Mouse (Mus musculus) thymus, adult 2 months (tissue): Measurements from ENCODE around the gene Ets1. TPM values are rescaled to one million over a fixed set of nuclear protein-coding genes. Genes with fewer than 3 reads are reported as not detected.

Experiments
- DNase-seq: peaks from one replicate; pipeline ENCODE4 v3.0.0; 2021
- H3K27ac ChIP-seq: fragments of 200-500 bp; 2 replicates; pipeline ENCODE4 v1.5.1; 2012; ENCODE audit warnings: low read length, control low read depth; ENCODE audit not compliant: control insufficient read depth, insufficient read depth
- H3K27me3 ChIP-seq: fragments of 200-500 bp; 2 replicates; pipeline ENCODE4 v1.6.1; 2012; ENCODE audit warnings: mild to moderate bottlenecking, low read length, moderate library complexity, mixed read lengths; ENCODE audit not compliant: control insufficient read depth, insufficient read depth
- H3K36me3 ChIP-seq: fragments of 200-500 bp; 2 replicates; pipeline ENCODE4 v1.6.1; 2012; ENCODE audit warnings: mild to moderate bottlenecking, low read length, moderate library complexity; ENCODE audit not compliant: control insufficient read depth, insufficient read depth
- H3K4me1 ChIP-seq: fragments of 200-500 bp; replicated peaks from 2 replicates; pipeline ENCODE4 v1.6.1; 2012; ENCODE audit warnings: low read length; ENCODE audit not compliant: control insufficient read depth, insufficient read depth
- H3K4me3 ChIP-seq: fragments of 200-500 bp; 2 replicates; pipeline ENCODE4 v1.5.1; 2012; ENCODE audit warnings: mild to moderate bottlenecking, low read length, control low read depth, moderate library complexity; ENCODE audit not compliant: control insufficient read depth, insufficient read depth
- CTCF ChIP-seq: fragments of 200-500 bp; IDR thresholded peaks from 2 replicates; pipeline ENCODE4 v1.5.1; 2012; ENCODE audit warnings: mild to moderate bottlenecking, control low read depth, low read length, moderate library complexity, borderline replicate concordance; ENCODE audit not compliant: control insufficient read depth, poor library complexity, insufficient read depth; ENCODE audit errors: extremely low read depth
- POLR2A ChIP-seq: fragments of 200-500 bp; IDR thresholded peaks from 2 replicates; pipeline ENCODE4 v1.6.1; 2012; ENCODE audit warnings: mild to moderate bottlenecking, low read length, control low read depth, moderate library complexity; ENCODE audit not compliant: control insufficient read depth, poor library complexity, insufficient read depth; ENCODE audit errors: extremely low read depth
- WGBS: fragments of 180-500 bp; shearing (Covaris S2); methylation state at CpG from one replicate; pipeline ENCODE4 v1.1.7; 2018; 5-methylcytosine and 5-hydroxymethylcytosine counted together
- polyA plus RNA-seq: library from polyadenylated mRNA; depleted of rRNA; stranded (reverse); fragments of >200 nt; gene quantifications from 2 replicates; pipeline ENCODE4 v1.2.3, GENCODE M21; 2012

Ets1 gene
- polyA plus RNA-seq, 1 experiment = 272 TPM

DNA sequence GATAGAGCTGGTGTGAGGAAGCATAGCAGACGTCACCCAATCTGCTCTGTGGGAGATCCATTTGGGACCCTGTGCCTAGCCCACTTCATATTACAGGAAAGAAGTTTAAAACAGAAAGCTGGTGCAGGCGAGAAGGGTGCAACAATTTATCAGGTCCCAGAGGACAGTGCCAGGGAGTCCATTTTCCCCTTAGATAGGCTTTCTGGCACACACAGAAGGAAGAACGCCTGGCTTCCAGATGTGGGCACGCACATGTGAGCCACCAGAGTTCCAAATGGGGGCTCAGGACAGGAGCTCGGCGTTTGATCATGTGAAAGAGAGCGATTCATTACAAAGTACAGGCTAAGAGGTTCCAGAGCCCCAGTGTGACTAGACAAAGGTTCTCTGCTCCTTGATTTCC lies 3.8 kb upstream of the Ets1 start:
- peaks cover 24% of the 10 kb centered on the region for H3K4me1 ChIP-seq
- no peak for DNase-seq
- 96% methylated on average over 7 of the region's 7 CpGs for WGBS
- H3K4me3 ChIP-seq = no peak overlapping the region
- no peaks in the 10 kb centered on the region for H3K36me3 ChIP-seq
- no peaks in the 10 kb centered on the region for H3K27me3 ChIP-seq
- H3K27ac ChIP-seq = no peak overlapping the region
- TF ChIP-seq CTCF (no peak), POLR2A (no peak)

DNA sequence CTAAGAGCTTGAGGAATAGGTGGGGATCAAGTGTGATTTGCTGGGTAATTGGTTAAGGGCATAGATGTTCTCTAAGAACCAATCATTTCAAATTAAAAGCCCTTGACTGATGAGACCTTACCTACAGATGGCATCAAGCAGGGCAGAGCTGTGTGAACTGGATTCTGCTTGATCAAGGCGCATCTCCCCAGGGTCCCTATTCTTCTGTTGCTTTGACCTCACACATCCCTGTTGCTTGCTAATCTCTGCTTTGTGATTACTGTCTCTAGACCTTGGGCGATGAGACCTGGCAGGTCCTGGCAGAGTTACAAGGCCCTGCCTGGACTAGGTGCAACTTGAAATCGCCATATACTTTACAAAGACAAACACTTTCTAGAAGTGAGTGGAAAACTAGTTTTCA lies 9.0 kb downstream of the Ets1 start:
- Histone ChIP-seq H3K4me1 (peaks cover 7% of the 10 kb centered on the region), H3K27me3 (no peaks in the 10 kb centered on the region), H3K4me3 (no peak overlapping the region), H3K36me3 (no peaks in the 10 kb centered on the region), H3K27ac (no peak overlapping the region)
- DNase-seq = no peak
- WGBS = 97% methylated on average over 3 of the region's 3 CpGs
- TF ChIP-seq CTCF = no peak
- no peak for TF ChIP-seq POLR2A

DNA sequence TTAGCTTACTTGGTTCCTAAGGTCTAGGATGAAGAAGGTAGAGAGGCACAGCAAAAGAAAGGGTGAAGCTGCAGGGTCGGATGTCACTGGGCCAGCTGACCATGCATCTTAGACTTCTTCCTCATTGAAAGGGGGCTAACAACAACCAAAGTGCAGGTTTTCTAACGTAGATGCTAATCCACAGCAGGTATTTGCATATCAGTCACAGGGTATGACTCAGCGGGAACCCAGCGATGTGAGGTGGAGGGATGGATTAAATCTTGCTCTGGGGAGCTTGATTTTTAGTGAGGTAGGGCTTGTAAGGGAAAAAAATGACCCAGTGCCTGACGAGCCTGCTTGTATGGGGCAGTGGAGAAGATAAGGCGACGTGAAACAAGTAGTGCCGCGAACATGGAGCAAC lies 9.5 kb downstream of the Ets1 start:
- no peak for DNase-seq
- H3K27ac ChIP-seq = no peak overlapping the region
- H3K36me3 ChIP-seq = no peaks in the 10 kb centered on the region
- H3K27me3 ChIP-seq = no peaks in the 10 kb centered on the region
- no peak overlapping the region for H3K4me3 ChIP-seq
- peaks cover 9% of the 10 kb centered on the region for H3K4me1 ChIP-seq
- 73% methylated on average over 9 of the region's 9 CpGs for WGBS
- TF ChIP-seq POLR2A = no peak
- TF ChIP-seq CTCF = no peak

DNA sequence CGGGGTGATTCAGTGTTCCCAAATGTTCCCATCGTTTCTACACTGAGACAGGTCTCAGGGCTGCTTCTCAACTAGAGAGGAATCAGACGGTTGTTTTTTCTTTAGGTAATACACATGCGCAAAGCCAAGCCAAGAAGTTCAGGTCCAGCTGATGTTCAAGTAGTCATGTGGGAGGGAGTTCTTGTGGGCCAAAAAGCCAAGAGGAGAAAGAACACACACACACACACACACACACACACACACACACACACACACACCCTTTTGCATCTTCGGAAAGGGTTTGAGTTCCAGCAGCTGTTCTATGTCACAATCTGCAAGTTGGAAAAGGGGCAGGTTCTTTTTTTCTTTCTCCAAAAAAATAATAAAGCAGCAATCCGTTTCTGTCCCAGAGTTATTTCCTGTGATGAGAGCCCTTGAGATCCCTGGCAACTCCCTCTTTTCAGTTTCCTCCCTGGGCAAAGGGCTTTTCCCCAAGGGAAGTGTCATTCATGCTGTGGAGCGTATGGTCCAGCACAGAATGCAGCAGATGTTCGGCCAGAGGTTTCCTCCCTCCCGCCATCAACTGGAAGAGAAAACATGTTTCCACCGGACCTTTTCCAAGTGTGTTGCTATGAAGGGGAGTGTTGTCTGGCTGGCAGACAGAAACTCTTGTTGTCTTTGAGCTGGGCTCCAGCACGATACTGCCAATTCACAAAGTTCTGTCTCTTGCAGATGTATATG lies 10.7 kb downstream of the Ets1 start:
- TF ChIP-seq CTCF (no peak), POLR2A (no peak)
- peaks cover 9% of the 10 kb centered on the region for H3K4me1 ChIP-seq
- 88% methylated on average over 11 of the region's 11 CpGs for WGBS
- no peaks in the 10 kb centered on the region for H3K27me3 ChIP-seq
- DNase-seq = no peak
- no peak overlapping the region for H3K27ac ChIP-seq
- no peaks in the 10 kb centered on the region for H3K36me3 ChIP-seq
- H3K4me3 ChIP-seq = no peak overlapping the region

DNA sequence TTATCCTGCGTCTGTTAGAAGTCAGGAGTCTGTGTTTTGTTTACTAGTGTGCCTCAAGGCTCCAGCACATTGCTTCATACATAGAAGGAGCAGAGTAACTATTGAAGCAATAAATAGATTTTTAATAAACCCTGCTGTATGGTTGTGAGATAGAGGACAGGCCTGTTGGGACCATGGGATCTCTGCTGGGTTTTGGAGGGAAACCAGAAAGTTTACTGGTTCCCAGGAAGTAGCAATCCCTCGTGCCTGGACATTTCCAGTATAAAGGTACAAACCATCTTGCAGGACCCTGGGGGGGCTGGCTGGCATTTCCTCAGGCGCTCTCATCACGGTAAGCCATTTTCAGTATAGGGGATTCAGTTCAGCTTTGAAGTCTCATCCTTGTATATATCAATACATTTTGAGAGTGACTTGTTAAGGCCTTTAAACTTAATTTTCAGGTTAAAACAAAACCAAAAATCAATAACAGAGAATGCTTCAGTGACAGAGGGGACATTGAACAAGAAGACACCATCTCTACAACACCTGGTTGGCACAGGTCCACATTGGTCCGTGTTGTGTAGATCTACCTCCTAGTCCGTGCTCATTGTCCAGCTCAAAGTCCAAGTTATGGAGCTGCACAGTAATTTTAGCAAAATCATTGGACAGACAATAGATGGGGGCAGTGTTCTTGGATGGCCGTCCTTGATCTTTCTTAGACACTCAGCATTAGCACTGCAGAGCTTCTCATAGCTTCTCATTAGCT lies 11.7 kb downstream of the Ets1 start:
- H3K27me3 ChIP-seq = no peaks in the 10 kb centered on the region
- TF ChIP-seq POLR2A (no peak), CTCF (no peak)
- H3K4me3 ChIP-seq = no peak overlapping the region
- no peak overlapping the region for H3K27ac ChIP-seq
- WGBS = 97% methylated on average over 7 of the region's 7 CpGs
- H3K4me1 ChIP-seq = peaks cover 14% of the 10 kb centered on the region
- H3K36me3 ChIP-seq = no peaks in the 10 kb centered on the region
- no peak for DNase-seq

DNA sequence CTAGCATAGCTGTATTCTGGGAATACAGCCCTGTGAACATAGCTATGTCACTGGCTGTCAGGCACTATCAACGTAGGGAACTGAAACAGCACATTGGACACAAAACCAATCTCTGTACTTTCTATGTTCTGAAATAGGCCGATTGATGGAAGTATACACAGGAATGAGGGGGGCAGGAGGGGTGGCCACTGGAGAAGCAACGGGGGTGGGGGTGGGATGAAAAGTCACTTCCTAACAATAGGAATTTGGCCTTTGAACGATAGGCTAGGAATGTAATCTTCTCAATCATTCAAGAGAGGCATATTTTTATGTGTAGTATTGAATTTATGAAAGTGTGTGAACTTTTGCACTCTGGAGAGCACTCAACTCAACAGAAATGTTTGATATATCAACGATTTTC lies 12.3 kb downstream of the Ets1 start:
- TF ChIP-seq CTCF (no peak), POLR2A (no peak)
- 95% methylated on average over 5 of the region's 5 CpGs for WGBS
- Histone ChIP-seq H3K27me3 (no peaks in the 10 kb centered on the region), H3K4me3 (no peak overlapping the region), H3K36me3 (no peaks in the 10 kb centered on the region), H3K4me1 (peaks cover 14% of the 10 kb centered on the region), H3K27ac (no peak overlapping the region)
- no peak for DNase-seq
